Mouse (Mus musculus) liver, adult 2 months (tissue): Measurements from ENCODE around the gene Mon2. TPM values are rescaled to one million over a fixed set of nuclear protein-coding genes. Genes with fewer than 3 reads are reported as not detected.

ENCODE experiments used
- DNase-seq: peaks from one replicate; pipeline ENCODE4 v3.0.0-alpha.2; 2011; ENCODE audit warnings: low read depth, low spot score; ENCODE audit errors: extremely low read depth
- H3K27ac ChIP-seq: fragments of 200-500 bp; replicated peaks from 2 replicates; pipeline ENCODE4 v1.5.1; 2012; ENCODE audit warnings: low read depth, mild to moderate bottlenecking, control low read depth, inconsistent platforms, low read length; ENCODE audit not compliant: insufficient read depth
- H3K27me3 ChIP-seq: fragments of 200-500 bp; 2 replicates; pipeline ENCODE4 v1.6.1; 2012; ENCODE audit warnings: mild to moderate bottlenecking, moderate library complexity, low read length, inconsistent platforms; ENCODE audit not compliant: control insufficient read depth, insufficient read depth
- H3K36me3 ChIP-seq: fragments of 200-500 bp; 2 replicates; pipeline ENCODE4 v1.6.1; 2012; ENCODE audit warnings: low read length, inconsistent platforms; ENCODE audit not compliant: control insufficient read depth, insufficient read depth
- H3K4me1 ChIP-seq: fragments of 200-500 bp; 2 replicates; pipeline ENCODE4 v1.6.1; 2011; ENCODE audit warnings: low read length; ENCODE audit not compliant: control insufficient read depth, insufficient read depth
- H3K4me3 ChIP-seq: fragments of 200-500 bp; 2 replicates; pipeline ENCODE4 v1.5.1; 2011; ENCODE audit warnings: low read depth, mild to moderate bottlenecking, control low read depth, low read length, moderate library complexity; ENCODE audit not compliant: insufficient read depth
- H3K79me2 ChIP-seq: fragments of 200-500 bp; 2 replicates; pipeline ENCODE4 v1.6.1; 2012; ENCODE audit warnings: inconsistent platforms, mild to moderate bottlenecking, low read length, moderate library complexity; ENCODE audit not compliant: control insufficient read depth, insufficient read depth
- H3K9ac ChIP-seq: fragments of 200-500 bp; 2 replicates; pipeline ENCODE4 v1.6.1; 2012; ENCODE audit warnings: low read depth, mild to moderate bottlenecking, control low read depth, inconsistent platforms, low read length
- CTCF ChIP-seq: fragments of 200-500 bp; IDR thresholded peaks from 2 replicates; pipeline ENCODE4 v1.5.1; 2011; ENCODE audit warnings: low read depth, low read length, control low read depth
- POLR2A ChIP-seq: fragments of 200-500 bp; IDR thresholded peaks from 2 replicates; pipeline ENCODE4 v1.6.1; 2011; ENCODE audit warnings: low read length, control low read depth; ENCODE audit not compliant: insufficient read depth; ENCODE audit errors: extremely low read depth
- WGBS: fragments of 180-500 bp; shearing (Covaris S2); methylation state at CpG from one replicate; pipeline ENCODE4 v1.1.7; 2018; 5-methylcytosine and 5-hydroxymethylcytosine counted together
- polyA plus RNA-seq: library from polyadenylated mRNA; depleted of rRNA; stranded (reverse); fragments of >200 nt; gene quantifications from 2 replicates; pipeline ENCODE4 v1.2.3, GENCODE M21; 2012
- total RNA-seq: library from RNA; depleted of rRNA; stranded (reverse); fragments of >200 nt; gene quantifications from 2 replicates; pipeline ENCODE4 v1.2.3, GENCODE M21; 2014

Gene Mon2
- total and polyA plus RNA-seq, 2 experiments, result 35.1 to 51.8 TPM

DNA sequence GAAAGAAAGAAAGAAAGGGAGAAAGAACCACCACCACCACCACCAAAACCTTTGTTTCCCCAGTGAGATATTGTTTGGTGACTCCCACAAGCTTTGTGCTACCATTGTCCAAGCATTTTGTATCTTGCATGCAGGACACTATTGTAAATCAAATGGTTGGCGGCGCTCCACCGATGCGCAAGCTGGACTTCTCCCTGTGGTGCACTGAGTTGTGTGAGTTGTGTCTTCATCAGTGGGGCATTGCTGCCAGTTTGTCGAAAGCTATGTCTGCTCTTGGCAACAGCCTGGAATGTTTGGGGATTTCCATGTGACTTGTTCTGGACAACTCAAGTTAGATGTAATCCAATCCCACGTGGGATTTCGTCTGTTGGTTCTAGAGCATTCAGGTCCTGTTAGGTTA is 18.2 kb upstream of the Mon2 start:
- H3K4me1 ChIP-seq, result no peaks in the 10 kb centered on the region
- H3K27ac ChIP-seq, result no peak overlapping the region
- H3K27me3 ChIP-seq, result no peaks in the 10 kb centered on the region
- no peak overlapping the region for H3K4me3 ChIP-seq
- WGBS, result 59% methylated on average over 7 of the region's 7 CpGs
- no peaks in the 10 kb centered on the region for H3K36me3 ChIP-seq
- no peak overlapping the region for H3K9ac ChIP-seq
- DNase-seq, result no peak
- TF ChIP-seq POLR2A (no peak), CTCF (no peak)
- no peaks in the 10 kb centered on the region for H3K79me2 ChIP-seq

- TF ChIP-seq POLR2A (no peak), CTCF (no peak)
- DNase-seq, result no peak
- Histone ChIP-seq H3K9ac (no peak overlapping the region), H3K27ac (no peak overlapping the region), H3K4me3 (no peak overlapping the region), H3K4me1 (no peaks in the 10 kb centered on the region), H3K36me3 (no peaks in the 10 kb centered on the region), H3K27me3 (no peaks in the 10 kb centered on the region), H3K79me2 (no peaks in the 10 kb centered on the region)
- WGBS, result 66% methylated on average over 3 of the region's 3 CpGs
These were observed 16.3 kb upstream of the Mon2 start for GRCm38 (mm10) chr10:123092577-123092976.

DNA sequence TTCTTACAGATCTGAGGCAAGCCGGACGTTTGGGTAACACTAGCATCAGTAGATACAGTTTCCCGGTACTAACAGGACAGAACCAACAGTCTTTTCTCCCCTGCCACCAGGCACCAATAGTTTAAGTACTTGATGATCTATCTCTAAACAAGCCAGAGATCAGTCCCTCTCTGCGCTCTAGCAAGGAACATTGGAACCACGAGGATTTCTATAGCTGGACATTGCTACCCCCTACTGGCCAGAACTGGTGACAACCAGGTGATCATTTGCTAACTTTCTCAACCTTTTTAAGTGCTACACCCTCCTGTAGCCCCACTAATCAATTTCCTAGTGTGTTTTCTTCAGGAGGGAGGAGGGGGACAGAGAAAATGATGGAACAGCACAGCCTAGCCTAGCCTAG is 15.4 kb upstream of the Mon2 start:
- no peak overlapping the region for H3K9ac ChIP-seq
- H3K36me3 ChIP-seq, result no peaks in the 10 kb centered on the region
- TF ChIP-seq CTCF (peak; percentile 40; the same call in 1 of the 2 replicates), POLR2A (no peak)
- DNase-seq, result peak; percentile 59
- no peaks in the 10 kb centered on the region for H3K4me1 ChIP-seq
- H3K27me3 ChIP-seq, result no peaks in the 10 kb centered on the region
- no peak overlapping the region for H3K27ac ChIP-seq
- WGBS, result 44% methylated on average over 5 of the region's 5 CpGs
- no peak overlapping the region for H3K4me3 ChIP-seq
- H3K79me2 ChIP-seq, result no peaks in the 10 kb centered on the region

GRCm38 (mm10) chr10:123089425-123089930 is 13.2 kb upstream of the Mon2 start:
- TF ChIP-seq POLR2A (no peak), CTCF (no peak)
- Histone ChIP-seq H3K4me1 (no peaks in the 10 kb centered on the region), H3K27ac (no peak overlapping the region), H3K9ac (no peak overlapping the region), H3K79me2 (no peaks in the 10 kb centered on the region), H3K4me3 (no peak overlapping the region), H3K27me3 (no peaks in the 10 kb centered on the region), H3K36me3 (no peaks in the 10 kb centered on the region)
- no peak for DNase-seq
- 86% methylated on average over 12 of the region's 12 CpGs for WGBS

GRCm38 (mm10) chr10:123086847-123087246 is 10.5 kb upstream of the Mon2 start:
- Histone ChIP-seq H3K4me3 (no peak overlapping the region), H3K27ac (no peak overlapping the region), H3K9ac (no peak overlapping the region), H3K36me3 (no peaks in the 10 kb centered on the region), H3K27me3 (peaks cover 3% of the 10 kb centered on the region; the same call in 1 of the 2 replicates), H3K79me2 (no peaks in the 10 kb centered on the region), H3K4me1 (no peaks in the 10 kb centered on the region)
- DNase-seq, result no peak
- WGBS, result 93% methylated on average over 2 of the region's 2 CpGs
- no peak for TF ChIP-seq CTCF
- TF ChIP-seq POLR2A, result no peak

- H3K27me3 ChIP-seq, result peaks cover 3% of the 10 kb centered on the region; the same call in 1 of the 2 replicates
- H3K27ac ChIP-seq, result no peak overlapping the region
- no peak overlapping the region for H3K4me3 ChIP-seq
- no peaks in the 10 kb centered on the region for H3K36me3 ChIP-seq
- H3K79me2 ChIP-seq, result no peaks in the 10 kb centered on the region
- TF ChIP-seq POLR2A (no peak), CTCF (no peak)
- H3K4me1 ChIP-seq, result no peaks in the 10 kb centered on the region
- 73% methylated on average over 10 of the region's 10 CpGs for WGBS
- no peak for DNase-seq
- no peak overlapping the region for H3K9ac ChIP-seq
These were observed 8.8 kb upstream of the Mon2 start for GRCm38 (mm10) chr10:123084900-123085641.
